Mouse (Mus musculus): ENCODE results near the gene Gm42791.

Gm42791 gene

DNA sequence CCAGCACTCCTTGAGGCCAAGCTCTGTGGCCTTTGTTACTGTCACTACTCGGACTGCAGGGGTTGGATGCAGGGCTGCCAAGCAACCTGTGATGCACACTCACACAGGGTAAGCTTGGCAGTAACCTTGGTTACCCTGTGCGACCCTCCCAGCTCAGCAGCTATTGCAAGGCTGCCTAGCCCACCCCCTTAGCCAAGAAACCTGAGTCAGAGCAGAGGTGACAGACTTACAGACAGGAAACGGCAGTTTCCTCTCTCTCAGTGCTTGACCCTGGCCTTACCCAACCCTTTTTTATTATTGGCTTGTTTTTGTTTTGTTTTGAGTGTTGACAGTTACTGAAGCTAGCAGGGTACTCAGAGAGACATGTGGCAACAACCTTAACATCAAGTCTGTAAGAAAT lies 82.7 kb downstream of the Gm42791 start:
- no peak for DNase-seq

DNA sequence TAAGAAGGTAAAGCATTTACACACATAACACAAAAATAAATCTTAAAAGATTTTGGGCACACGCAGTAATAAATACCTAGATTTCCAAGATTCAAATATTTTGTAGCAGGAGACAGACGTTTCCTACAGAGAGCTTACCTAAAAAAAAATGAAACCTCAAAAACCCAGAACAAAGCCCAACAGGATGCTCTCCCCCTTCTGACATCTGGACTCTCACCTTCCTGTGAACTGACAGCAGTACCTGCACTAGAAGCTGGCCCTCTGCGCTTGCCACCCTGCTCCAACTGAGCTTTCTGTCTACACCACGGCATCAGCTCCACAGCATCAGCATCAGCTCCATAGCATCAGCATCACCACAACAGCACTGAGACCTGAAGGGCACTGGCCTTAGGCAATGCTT lies 84.9 kb downstream of the Gm42791 start:
- no peak for DNase-seq

DNA sequence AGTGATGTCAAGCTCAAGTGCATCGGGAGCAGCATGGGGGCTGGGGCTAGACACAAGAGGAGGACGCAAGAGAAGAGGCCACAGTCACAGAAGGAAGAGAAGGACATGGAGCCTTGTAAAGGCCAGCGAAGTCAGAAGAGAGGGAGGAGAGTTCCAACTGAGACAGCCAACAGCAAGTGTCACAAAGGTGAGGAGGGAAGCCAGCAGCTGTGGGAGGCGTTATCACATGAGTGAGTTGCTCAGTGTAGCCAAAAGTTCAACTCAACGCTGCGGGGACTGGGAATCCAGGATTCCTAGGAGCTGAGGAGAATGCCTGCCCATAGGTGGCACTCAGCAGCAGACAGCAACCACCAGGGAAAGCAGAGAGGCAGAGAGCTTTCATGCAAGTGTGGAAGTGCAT lies 85.5 kb downstream of the Gm42791 start:
- DNase-seq, result no peak

DNA sequence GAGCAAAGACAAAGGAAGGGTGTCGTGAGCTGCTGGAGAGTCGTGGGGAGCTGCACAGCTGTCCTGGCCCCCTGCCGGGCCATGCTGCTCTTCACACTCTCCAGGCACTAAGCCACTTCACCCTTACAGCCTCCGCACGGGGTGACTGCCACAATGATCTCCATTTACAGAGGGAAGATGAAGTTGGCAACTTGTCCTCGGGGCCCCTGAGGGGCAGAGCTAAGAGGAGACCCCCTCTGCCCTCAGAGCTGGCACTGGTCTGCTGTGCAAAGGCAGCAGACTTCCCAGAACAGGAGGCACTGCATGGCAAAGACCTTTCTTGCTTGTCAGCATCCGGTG lies 85.9 kb downstream of the Gm42791 start:
- DNase-seq, result no peak

DNA sequence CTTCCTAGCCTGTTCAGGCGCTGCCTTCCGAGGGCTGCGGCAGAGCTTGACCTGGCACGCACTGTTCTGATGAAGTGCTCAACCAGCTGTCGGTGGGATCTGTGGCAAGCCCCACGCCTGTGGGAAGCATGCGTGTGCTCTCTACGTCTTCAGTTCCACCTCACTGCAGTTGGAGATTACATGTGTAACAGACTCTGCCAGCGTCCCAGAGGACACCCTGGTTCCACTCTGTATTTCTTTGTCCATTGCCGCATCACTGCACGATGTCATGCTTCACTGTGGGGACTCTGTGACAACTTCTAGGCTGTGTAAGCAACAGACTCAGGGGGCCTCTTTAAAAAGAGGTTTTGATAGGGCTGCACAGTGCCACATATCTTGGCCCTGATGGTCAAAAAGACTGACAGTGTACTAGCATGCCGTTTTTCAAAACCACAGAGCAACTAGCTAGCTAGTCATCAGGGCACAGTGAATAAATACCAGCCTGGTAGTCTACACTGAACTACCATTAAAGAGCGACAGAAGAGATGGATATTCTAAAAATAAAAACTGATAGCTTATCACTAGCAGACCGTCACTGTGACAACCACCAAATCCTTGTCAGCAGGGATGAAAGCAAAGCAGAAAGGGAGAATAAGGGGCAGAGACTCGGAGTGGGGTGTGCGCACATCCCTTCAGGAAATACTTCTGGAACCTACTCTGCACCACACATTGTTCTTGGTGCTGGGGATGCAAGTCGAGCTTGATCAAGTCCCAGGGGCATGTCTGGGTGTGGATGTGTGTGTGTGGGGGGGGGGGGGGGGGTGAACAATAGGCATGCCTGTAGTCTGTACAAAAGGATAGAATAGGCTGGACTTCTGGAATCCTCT lies 86.5 kb downstream of the Gm42791 start:
- DNase-seq, result no peak

DNA sequence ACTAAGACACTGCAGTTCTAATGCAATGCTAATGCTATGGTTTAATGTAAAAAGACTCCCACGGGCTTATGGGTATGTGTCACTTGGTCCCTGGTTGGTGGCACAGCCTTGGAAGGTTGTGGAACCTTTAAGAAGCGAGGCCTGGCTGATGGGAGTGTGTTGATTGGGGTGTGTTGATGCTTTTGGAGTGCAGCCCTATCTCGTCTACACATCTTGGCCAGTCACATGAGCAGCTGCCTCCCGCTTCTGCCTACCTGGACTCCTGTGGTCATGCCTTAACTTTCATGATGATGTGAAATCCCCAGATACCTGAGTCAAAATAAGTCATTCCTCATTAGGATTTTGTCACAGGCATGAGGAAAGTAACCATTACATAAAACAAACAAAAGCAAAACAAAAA lies 88.6 kb downstream of the Gm42791 start:
- DNase-seq, result no peak

DNA sequence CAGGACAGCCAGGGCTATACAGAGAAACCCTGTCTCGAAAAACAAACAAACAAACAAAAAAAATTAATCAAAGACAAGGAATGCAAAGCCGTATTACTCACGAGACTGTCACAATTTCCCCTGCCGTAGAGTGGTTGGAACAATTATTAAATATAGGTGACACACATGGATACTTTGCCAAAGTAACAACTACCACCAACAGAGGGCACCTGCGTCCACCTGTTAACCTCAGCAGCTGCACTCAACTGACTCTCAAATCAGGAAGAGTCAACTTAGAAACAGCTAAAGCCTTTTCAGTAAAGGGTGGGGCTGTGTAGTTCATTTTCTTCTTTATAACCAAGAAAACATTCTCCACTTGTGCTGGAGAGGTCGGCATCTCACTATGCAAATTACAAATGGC lies 90.1 kb downstream of the Gm42791 start:
- DNase-seq, result no peak

DNA sequence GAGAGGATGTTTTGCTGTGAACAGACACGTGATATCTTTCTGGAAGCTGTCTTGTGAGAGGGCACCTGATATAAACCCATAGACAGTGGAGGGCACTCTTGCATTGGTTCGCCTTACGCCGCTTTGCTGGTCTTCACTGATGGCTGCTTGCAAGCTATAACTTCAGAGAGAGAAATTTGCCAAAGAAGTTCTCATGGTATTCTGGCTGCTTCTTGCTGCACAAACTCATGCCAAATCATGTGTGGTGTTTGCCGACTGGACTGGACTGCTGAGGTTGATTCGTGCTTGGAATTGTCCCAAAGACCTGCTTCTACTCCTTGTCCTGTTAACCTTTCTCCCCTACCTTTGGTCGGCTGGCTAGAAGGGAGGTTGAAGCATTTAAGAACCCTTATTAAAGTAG lies 95.6 kb downstream of the Gm42791 start:
- no peak for DNase-seq

DNA sequence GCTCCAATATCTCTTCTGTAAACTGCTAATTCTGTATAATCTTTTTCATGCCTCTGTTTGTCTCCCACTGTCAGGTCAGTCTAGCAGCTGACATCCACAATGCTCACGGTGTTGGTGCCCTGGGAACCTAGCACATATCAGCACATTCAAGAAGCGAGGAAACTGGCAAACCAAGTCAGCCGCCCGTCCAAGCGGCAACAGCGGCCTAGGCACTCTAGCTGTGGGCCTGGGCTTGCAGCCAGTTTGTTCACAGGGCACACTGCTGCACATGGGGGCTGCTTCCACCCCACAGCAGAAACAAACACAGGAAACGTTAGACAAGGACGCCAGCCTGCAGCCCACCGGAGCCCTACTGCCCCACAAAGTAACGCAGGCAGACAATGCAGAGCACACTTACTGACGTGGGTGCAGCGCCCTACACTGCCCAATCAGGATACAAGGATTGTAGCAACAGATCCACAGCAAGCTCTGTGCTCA lies 97.0 kb downstream of the Gm42791 start:
- DNase-seq, result no peak

DNA sequence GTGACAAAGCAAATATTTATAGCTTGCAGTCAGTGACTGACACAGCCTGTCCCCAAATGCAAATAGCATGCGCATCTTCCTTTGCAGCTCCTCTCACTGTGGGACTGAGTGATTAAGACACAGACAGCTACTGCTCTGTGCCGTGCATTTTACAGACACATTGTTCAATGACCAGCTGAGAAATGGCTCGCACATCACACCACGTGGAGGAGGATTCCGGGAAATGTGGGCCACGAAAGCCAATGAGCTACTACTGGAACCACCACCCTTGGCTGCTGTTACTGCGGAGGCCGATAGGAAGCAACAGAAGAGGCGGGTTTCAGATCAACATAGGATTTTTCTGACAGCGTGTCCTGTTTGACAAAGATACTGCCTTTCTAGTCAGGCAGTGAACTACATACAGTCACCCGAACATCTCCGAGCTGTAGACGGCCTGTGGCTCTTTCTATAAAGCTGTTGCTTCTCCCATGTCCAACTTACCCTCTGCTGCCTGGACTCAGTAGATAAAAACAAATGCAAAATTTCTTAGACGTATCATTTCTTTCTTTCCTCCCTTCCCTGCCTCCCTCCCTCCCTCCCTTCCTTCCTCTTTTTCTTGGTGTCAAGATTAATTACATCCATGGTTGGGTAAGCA lies 97.8 kb downstream of the Gm42791 start:
- peak; percentile 62 for DNase-seq

DNA sequence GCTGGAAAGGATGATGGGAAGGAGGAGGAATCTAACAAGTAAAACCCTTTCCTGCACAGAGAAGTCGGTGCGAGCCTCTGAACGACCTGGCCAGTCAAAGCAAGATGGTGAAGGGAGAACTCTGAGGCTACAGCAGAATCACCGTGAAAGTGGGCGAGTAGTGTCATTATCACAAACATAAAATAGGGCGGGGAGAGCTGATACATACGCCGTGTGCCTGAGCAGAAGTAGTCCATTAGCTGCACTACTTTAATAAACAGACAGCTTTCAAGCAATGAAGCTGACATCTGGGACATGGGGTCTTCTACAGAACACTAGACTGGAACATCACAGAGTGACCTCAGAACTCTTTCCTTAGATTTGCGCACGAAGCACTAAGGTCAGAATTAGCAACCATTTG lies 98.4 kb downstream of the Gm42791 start:
- no peak for DNase-seq

DNA sequence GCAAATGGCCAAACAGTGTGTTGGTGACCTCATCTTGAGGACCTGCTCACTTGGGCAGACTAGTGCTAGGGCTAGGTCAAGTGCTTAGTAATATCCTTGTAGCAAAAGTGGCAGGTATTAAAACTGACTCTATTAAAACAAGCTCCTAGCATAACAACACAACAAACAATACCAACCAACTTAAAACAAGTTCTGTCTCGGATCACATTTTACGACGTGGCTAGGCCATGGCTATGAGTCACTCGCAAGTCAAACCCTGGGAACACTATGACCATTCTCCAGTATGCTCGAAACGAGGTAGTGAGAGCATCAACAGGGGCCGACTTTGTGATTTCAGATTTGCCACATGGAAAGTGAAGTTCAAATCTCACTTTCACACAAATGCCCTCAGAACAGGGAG lies 99.1 kb downstream of the Gm42791 start:
- no peak for DNase-seq

DNA sequence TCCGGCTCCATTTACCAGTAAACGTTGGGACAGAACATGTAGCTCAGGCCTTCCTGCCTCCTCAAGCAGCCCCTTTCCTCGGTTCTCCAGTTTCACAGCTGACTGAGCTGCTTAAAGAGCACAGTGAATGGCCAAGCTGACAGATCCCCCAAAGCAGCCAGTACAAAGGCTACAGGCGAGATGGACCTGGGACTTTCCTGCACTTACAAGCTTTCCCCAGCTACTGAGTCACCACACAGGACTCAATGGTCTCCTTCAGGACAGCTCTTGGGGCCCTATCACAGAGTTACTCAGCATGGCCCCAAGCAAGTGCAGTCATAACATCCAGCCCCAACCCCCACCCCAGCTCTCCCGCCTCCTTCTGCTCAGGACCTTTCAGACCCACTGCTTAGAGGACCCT lies 99.9 kb downstream of the Gm42791 start:
- no peak for DNase-seq

DNA sequence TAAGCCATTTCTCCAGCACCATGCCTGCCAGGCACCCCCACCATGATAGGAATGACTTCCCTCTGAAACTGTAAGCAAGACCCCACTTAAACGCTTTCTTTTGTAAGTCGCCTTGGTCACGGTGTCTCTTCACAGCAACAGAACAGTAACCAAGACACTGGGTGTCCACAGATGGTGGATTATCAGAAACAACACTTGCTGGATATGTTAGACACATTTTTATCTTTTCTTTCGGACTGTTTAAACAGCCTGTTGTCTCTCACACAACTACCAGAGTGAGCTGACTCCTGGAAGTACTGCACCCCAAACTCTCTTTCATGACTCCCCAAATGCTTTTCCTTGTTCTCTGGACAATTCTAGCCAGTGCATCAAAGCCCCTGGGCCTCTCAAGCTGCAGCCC lies 104.7 kb downstream of the Gm42791 start:
- no peak for DNase-seq

DNA sequence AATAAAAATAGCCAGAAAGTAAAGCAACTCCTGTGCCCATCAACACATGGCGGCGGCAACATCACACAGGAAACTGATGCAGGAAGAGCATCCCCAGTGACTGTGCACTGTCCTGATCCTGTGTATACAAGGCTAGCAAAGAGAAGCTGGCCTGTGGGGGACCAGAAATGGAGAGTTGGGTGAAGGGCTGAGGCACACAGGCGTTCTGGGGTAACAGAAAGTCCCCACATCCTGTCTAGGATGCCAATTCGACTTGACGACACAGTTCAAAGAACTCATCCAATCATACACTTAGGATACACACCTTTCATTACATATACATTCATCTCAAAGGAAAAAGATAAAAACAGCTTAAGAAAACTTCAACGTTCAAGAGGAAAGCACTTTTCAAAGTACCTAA lies 106.9 kb downstream of the Gm42791 start:
- no peak for DNase-seq

DNA sequence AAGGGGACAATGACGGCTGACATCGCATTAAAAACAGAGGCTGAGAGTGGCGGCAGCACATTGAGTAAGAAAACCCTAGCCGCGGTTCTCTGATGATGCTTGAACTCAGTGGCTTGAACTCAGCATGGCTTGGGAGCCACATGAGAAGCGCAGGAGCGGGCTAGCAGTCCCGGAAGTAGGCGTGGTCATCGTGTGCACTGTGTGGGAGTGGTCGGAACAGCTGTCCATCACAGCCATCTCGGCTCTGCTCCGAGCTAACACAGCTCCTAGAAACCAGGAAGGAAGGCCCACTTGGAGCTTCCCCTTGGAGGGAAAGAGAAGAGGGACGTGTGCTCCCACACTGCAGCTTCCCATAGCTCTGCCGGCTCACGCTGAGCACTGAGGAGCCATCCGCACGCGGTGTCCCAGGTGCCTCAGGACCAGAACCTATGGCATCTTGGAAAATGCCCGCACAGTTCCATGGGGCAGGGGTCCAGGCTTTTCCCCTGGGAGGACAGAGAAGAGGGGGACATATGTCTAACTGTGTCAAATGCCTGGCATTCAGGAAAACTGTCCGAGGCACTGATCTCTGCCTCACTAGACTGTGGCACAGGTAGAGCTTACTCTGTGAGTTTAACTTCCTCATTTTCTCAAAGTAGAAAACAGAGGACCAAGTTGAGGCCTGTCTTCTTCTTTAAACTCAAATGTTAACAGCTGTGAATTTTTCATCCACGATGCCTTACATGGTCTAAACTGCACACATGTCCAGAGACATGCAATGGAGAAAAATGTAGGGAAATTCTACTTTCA lies 108.9 kb downstream of the Gm42791 start:
- no peak for DNase-seq

DNA sequence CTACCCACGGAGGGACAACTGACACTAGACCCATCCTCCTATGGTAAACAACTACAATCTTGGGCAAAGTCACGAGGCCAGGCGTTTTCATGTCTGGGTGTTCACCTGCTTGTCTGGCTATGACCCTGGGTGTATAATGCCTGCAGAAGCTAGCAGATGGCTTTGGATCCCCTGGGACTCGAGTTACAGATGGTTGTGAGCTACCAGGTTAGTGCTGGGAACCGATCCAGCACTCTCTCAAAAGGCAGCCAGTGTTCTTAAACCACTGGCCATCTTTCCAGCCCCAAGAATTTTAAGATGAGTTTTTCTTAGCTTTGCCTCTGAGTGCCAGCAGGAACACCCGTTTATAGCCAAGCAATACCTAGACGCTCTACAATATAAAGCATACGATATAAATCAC lies 111.3 kb downstream of the Gm42791 start:
- DNase-seq, result no peak

DNA sequence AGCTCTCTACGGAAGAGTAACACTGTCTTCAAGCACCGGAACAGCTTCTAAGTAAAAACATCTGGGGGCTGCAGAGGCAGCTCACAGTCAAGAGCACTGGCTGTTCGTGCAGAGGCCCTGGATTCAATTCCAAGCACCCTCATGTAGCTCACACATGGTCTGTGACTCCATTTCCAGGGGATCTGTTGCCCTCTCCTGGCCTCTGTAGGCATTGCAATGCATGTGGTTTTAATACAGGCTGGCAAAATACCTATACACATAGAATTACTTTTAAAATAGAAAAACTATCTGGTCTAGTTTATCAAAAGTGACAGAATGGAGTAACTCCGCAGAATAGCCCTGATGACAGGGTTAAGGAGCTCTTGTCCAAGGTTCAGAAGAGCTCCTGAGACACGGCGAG lies 115.7 kb downstream of the Gm42791 start:
- DNase-seq, result no peak

DNA sequence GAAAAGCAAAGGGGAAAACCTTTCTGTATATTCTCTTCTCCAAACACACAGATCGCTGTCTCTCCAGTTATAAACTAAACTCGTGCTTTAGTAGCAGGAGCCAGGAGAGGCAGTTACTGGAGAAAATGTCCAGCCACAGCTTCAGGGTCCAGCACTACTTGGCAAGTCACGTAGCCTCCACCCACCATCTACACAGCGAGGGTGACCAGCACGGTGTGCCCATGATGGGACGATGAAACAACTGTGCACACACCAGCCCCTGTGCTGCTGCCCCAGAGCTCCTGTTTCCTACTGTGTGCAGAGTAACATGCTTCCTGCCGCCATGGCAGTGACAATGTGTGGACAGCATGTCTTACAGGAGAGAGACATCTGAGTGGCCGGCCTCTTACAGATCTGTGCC lies 121.8 kb downstream of the Gm42791 start:
- no peak for DNase-seq

DNA sequence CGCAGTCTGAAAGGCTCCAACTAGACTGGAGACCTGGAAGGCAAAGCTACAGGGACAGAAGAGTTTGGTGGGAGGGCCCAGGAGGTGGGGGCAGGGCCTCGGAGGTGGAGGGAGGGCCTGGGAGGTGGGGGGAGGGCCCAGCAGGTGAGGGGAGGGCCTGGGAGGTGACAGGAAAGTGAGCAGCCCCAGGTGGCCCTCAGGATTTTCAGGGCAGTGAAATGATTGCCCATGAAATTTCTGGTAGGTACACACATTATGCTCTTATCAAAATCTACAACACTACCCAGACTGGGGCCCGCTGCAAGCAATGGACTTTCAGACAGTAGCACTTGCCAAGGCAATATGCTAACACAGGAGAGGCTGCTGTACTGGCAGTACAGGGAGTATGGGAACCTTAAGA lies 125.4 kb downstream of the Gm42791 start:
- DNase-seq, result no peak

DNA sequence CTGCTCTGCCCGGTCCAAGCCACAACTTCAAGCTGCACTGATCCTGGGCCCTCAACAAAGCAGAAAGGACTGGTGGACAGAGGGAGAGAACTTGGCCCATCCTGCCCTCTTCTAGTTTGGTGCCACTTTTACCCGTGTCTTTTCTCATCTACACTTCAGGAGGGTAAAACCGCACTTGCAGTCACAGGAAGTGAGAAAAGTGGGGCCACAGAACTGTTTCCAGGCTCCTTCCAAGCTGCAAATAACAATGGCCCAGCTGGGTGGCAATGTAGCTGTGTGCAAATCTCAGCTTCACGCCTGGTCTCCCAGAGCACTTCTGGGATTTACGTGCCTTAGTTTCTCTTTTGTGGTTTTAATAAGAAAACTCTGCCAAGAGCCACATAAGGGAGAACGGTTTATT lies 127.2 kb downstream of the Gm42791 start:
- no peak for DNase-seq

DNA sequence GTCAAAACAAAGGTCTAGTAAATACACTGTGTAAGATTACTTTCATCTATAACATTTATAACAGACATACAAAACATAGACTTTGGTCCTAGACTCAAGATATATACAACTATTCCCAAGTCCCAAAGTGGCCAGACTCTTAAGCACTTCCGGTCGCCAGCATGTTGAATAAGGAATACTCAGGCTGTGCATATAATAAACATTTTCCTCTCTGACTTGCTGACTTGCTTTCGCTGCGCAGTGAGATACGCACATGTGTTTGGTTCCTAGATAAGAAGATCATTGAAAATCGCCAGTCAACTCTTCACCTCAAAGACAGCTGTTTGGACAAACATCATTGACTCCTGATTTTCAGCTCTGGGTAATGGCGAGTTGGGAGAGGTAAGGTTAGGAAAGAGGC lies 127.8 kb downstream of the Gm42791 start:
- DNase-seq, result no peak

DNA sequence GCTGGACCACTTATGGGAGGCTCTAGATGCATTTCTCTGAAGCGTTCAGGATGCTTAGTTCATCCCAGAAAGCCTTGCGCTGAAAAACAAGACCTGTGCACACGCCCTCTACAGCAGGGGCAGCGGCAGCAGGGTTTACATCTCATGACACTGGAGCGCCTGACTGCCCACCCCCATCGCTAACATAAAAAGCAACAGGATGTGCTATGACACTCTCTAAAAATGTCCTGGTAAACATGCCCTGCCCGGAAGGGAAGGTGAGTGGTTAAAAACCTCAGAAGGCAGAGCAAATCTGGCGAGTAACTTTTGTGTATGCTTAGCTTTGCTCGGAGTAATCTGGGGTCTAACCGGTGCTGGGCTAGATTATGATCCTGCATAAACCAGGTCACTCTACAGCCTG lies 128.4 kb downstream of the Gm42791 start:
- no peak for DNase-seq

DNA sequence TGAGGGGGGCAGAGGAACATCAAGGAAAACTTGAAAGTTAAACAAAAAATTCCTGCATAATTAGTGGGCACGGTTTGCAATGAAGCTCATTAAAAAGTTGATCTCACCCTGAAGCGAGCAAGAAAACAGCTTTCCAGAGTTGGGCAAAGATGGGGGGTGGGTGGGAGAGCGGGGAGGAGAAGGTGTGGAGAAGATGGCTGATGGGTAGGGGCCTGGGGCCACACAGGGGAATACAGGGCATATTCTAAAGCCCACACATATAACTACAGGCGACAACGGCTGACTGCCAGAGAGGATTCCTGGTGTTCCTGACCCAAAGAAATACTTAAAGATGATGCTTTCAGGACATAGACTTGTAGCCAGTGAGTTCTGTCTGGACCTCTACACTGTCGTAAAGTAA lies 131.5 kb downstream of the Gm42791 start:
- no peak for DNase-seq
